Mouse (Mus musculus) megakaryocyte, embryonic 14.5 days (primary cell): ENCODE measurements around the gene Gnat1.

Experiments
- FLI1 ChIP-seq: IDR thresholded peaks from 2 replicates; pipeline ENCODE4 v1.6.1; 2012; ENCODE audit warnings: low read length, inconsistent platforms, mixed read lengths
- GATA1 ChIP-seq: IDR thresholded peaks from 3 replicates; pipeline ENCODE4 v1.6.1; 2012; ENCODE audit warnings: mixed read lengths, low read length, inconsistent platforms, borderline replicate concordance

GRCm38 (mm10) chr9:107707701-107708438 is 28.4 kb upstream of the Gnat1 start:
- TF ChIP-seq GATA1 (no peak), FLI1 (no peak)
